Mouse (Mus musculus): ENCODE data around the gene Steap1.

The Steap1 gene

DNA sequence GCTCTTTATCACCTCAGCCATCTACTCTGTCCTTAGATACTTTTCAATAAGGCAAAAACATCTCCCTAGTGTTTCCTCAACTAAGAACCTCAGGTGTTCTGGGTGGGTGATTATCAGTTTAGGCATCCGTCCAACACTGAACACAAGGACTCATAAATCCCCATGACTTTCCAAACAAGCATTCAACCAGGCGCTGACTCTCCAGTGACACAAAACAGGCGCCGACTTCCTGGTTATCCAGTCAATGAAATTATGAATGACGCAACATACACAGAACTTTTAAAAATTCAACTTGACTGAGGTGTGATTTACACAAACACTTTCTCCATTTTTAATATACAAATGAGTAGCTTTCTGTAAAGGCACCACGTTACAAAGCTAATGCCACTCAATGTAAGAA, 60.9 kb downstream of the Steap1 start:
- no peak for DNase-seq (ENCODE audit: low spot score in 2 of 2)

DNA sequence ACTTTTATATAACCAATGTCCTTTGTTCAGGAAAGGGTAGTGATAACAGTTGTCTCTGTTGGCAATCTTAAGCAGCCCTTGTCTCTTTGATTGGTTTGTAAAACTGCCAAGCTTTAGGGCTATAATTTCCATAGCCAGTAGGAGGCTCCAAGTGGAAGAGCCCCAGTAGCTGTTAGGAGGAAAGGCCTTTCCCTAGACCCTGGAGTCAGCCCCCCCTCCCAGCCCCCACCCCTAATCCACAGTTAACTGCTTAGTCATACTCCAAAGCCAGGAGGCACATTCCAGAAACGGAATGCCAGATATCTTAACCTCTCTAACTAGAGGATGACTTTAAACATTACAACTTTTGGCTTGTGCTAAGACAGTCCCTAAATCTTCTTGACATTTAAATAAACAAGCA, 62.2 kb downstream of the Steap1 start:
- DNase-seq (ENCODE audit: low spot score in 2 of 2), result no peak

All from frontal cortex, postnatal 36 days (tissue).